Comparison of ENCODE assay signal across 25 mouse cellular contexts in the genomic region with DNA sequence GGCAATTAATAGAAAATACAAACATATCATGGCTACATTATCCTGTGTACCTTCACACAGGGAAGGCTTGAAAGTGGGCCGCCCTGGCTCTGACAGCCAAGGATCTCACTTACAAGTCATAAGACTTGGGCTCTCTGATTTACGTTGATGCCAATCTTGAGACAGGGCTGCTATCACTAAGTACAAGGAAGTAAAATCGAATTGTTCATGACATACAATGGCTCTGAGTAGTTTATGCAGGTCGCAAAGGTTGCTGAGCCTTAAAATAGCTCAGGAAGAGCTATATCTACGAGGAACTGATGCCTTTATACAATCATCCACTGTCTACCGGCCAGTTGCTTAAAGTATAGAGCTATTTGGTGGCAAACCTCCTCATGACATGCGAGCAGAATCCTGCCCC. TPM values are rescaled to one million over a fixed set of nuclear protein-coding genes. Genes with fewer than 3 reads are reported as not detected.
A peak's percentile ranks its signal among the peaks of the same experiment; 100 is the strongest.
DNase-seq lines count a peak whose midpoint lies in the region; ATAC-seq and TF ChIP-seq lines count a peak whose summit lies in the region.
"Had no signal": no experiment of that assay in that cellular context is flagged by ENCODE, and none has a peak within 500 bp of the region (broad histone marks: within the 10 kb centered on the region; RNA-seq: fewer than 3 reads in every experiment).

No protein-coding gene starts in this region.

- peak overlapping the region; percentile 83; the same call in 1 of the 2 replicates for H3K27ac ChIP-seq in embryonic facial prominence, embryonic 12.5 days
- H3K27ac ChIP-seq in intestine, postnatal 0 days (ENCODE audit: low read depth, low read length): peak overlapping the region; percentile 67; the same call in 1 of the 2 replicates
- peak overlapping the region; percentile 92 for H3K27ac ChIP-seq in small intestine, adult 2 months (ENCODE audit: insufficient read depth, low read depth, low read length)
- H3K27ac ChIP-seq: liver, embryonic 14.5 days had no signal

- H3K27me3 ChIP-seq in embryonic facial prominence, embryonic 12.5 days: no peaks in the 10 kb centered on the region
- no peaks in the 10 kb centered on the region for H3K27me3 ChIP-seq in intestine, postnatal 0 days (replicated peaks; ENCODE audit: control insufficient read depth, insufficient read depth, low read length)
- H3K27me3 ChIP-seq in small intestine, adult 2 months (ENCODE audit: control insufficient read depth, insufficient read depth, low read length): no peaks in the 10 kb centered on the region
- H3K27me3 ChIP-seq: hindbrain, embryonic 12.5 days; limb, embryonic 15.5 days; megakaryocyte, embryonic 14.5 days had no signal

- no peak for TF ChIP-seq POLR2A in small intestine, adult 2 months (IDR thresholded peaks at IDR 0.05; ENCODE audit: low read depth, low read length)

- ATAC-seq in embryonic facial prominence, embryonic 12.5 days (ENCODE audit: insufficient number of reproducible peaks, insufficient read depth, low FRiP score, low TSS enrichment): no peak
- ATAC-seq in intestine, postnatal 0 days: peak; percentile 79
- ATAC-seq: forebrain, postnatal 0 days had no signal

- no peak overlapping the region for H3K4me3 ChIP-seq in embryonic facial prominence, embryonic 12.5 days
- no peak overlapping the region for H3K4me3 ChIP-seq in intestine, postnatal 0 days (ENCODE audit: low read depth, low read length)
- no peak overlapping the region for H3K4me3 ChIP-seq in small intestine, adult 2 months (ENCODE audit: low read depth, low read length)
- H3K4me3 ChIP-seq: hindbrain, embryonic 12.5 days; limb, embryonic 15.5 days; megakaryocyte, embryonic 14.5 days had no signal

- H3K9ac ChIP-seq in embryonic facial prominence, embryonic 12.5 days: no peak overlapping the region
- no peak overlapping the region for H3K9ac ChIP-seq in intestine, postnatal 0 days (ENCODE audit: low read depth, low read length)
- H3K9ac ChIP-seq: forebrain, postnatal 0 days; hindbrain, embryonic 12.5 days; limb, embryonic 15.5 days; liver, embryonic 14.5 days; lung, embryonic 14.5 days had no signal

- H3K4me1 ChIP-seq in embryonic facial prominence, embryonic 12.5 days: peaks cover 22% of the 10 kb centered on the region
- H3K4me1 ChIP-seq in intestine, postnatal 0 days (replicated peaks; ENCODE audit: control insufficient read depth, insufficient read depth, low read length): peaks cover 8% of the 10 kb centered on the region; the same call in 1 of the 2 replicates
- H3K4me1 ChIP-seq in small intestine, adult 2 months (ENCODE audit: control insufficient read depth, insufficient read depth, insufficient read length, low read length): peaks cover 18% of the 10 kb centered on the region
- H3K4me1 ChIP-seq: hindbrain, embryonic 12.5 days; megakaryocyte, embryonic 14.5 days had no signal

- no peak overlapping the region for H3K4me2 ChIP-seq in embryonic facial prominence, embryonic 12.5 days (replicated peaks)
- H3K4me2 ChIP-seq in intestine, postnatal 0 days (replicated peaks; ENCODE audit: low read depth): no peak overlapping the region
- H3K4me2 ChIP-seq: heart, embryonic 11.5 days; hindbrain, embryonic 12.5 days; limb, embryonic 15.5 days; lung, embryonic 14.5 days had no signal

- WGBS in embryonic facial prominence, embryonic 12.5 days: 68% methylated on average over 7 of the region's 7 CpGs
- WGBS in intestine, postnatal 0 days: 34% methylated on average over 7 of the region's 7 CpGs
- WGBS in small intestine, adult 2 months: 36% methylated on average over 7 of the region's 7 CpGs

- no peaks in the 10 kb centered on the region for H3K36me3 ChIP-seq in embryonic facial prominence, embryonic 12.5 days
- H3K36me3 ChIP-seq in intestine, postnatal 0 days (ENCODE audit: control insufficient read depth, insufficient read depth): no peaks in the 10 kb centered on the region
- no peaks in the 10 kb centered on the region for H3K36me3 ChIP-seq in small intestine, adult 2 months (ENCODE audit: control insufficient read depth, insufficient read depth, low read length)
- H3K36me3 ChIP-seq: hindbrain, embryonic 12.5 days; limb, embryonic 15.5 days had no signal

- TF ChIP-seq CTCF in intestine, postnatal 0 days (IDR thresholded peaks at IDR 0.05; ENCODE audit: low read depth): no peak
- TF ChIP-seq CTCF in small intestine, adult 2 months (IDR thresholded peaks at IDR 0.05; ENCODE audit: extremely low read depth, insufficient read length, insufficient replicate concordance, low read depth, low read length): no peak

- H3K9me3 ChIP-seq in embryonic facial prominence, embryonic 12.5 days: 0 out of 2 replicates have a peak, but pooled peaks cover 4% of the 10 kb centered on the region
- no peaks in the 10 kb centered on the region; the same call in 1 of the 2 replicates for H3K9me3 ChIP-seq in intestine, postnatal 0 days (ENCODE audit: control insufficient read depth)
- H3K9me3 ChIP-seq: limb, embryonic 15.5 days; megakaryocyte, embryonic 14.5 days had no signal

- DNase-seq in heart, adult 11 months: peak; percentile 46
- no peak for DNase-seq in heart, adult 9 months (ENCODE audit: low spot score in 2 of 2)
- no peak for DNase-seq in urinary bladder, postnatal 10 days (ENCODE audit: low spot score)
- no peak for DNase-seq in right cerebral cortex, adult 18-20 months
- DNase-seq: adrenal gland, postnatal 25 days; cerebellum, adult 9-10 months; forebrain, postnatal 0 days; gastrocnemius, postnatal 36 days; lung, embryonic 14.5 days; lung, postnatal 36 days; midbrain, embryonic 14.5 days; right cerebral cortex, postnatal 25 days; thymus, adult 18-20 months; thymus, postnatal 36 days had no signal

RNA-seq across cellular contexts. Expression of a gene that starts 4.6 kb away (rescaled TPM):
- polyA plus RNA-seq in embryonic facial prominence, embryonic 12.5 days (2016; fragmentation: Nextera tagmentation; extraction: Ambion mirVana): 14.8 and 15.3 TPM in 2 replicates
- 7.3 and 8.2 TPM in 2 replicates for polyA plus RNA-seq in intestine, postnatal 0 days (2015; fragmentation: Nextera tagmentation; extraction: Ambion mirVana)
- polyA plus RNA-seq in small intestine, adult 2 months (2012; rRNA removed): 1.7 and 3.0 TPM in 2 replicates

RNA-seq across cellular contexts. Expression of a gene that starts 27.5 kb away (rescaled TPM):
- 0.22 and 0.59 TPM in 2 replicates for polyA plus RNA-seq in embryonic facial prominence, embryonic 12.5 days (2016; fragmentation: Nextera tagmentation; extraction: Ambion mirVana)
- polyA plus RNA-seq in intestine, postnatal 0 days (2015; fragmentation: Nextera tagmentation; extraction: Ambion mirVana): 3.8 and 4.4 TPM in 2 replicates
- 0.61 and 1.7 TPM in 2 replicates for polyA plus RNA-seq in small intestine, adult 2 months (2012; rRNA removed)
- polyA plus RNA-seq: hindbrain, embryonic 12.5 days; midbrain, embryonic 14.5 days; neural tube, embryonic 11.5 days had no signal

RNA-seq across cellular contexts. Expression of a gene that starts 57.2 kb away (rescaled TPM):
- 0.19 and 0.36 TPM in 2 replicates for polyA plus RNA-seq in embryonic facial prominence, embryonic 12.5 days (2016; fragmentation: Nextera tagmentation; extraction: Ambion mirVana)
- polyA plus RNA-seq in intestine, postnatal 0 days (2015; fragmentation: Nextera tagmentation; extraction: Ambion mirVana): 12.2 and 13.7 TPM in 2 replicates
- 5.5 and 14.1 TPM in 2 replicates for polyA plus RNA-seq in small intestine, adult 2 months (2012; rRNA removed)
- polyA plus RNA-seq: heart, embryonic 11.5 days; spleen, adult 2 months; stomach, embryonic 14.5 days had no signal
